Mouse (Mus musculus): ENCODE measurements around the gene Arpp21.

Arpp21 gene

GRCm38 (mm10) chr9:112176317-112176716 is 59.4 kb downstream of the Arpp21 start:
- no peak for DNase-seq

DNA sequence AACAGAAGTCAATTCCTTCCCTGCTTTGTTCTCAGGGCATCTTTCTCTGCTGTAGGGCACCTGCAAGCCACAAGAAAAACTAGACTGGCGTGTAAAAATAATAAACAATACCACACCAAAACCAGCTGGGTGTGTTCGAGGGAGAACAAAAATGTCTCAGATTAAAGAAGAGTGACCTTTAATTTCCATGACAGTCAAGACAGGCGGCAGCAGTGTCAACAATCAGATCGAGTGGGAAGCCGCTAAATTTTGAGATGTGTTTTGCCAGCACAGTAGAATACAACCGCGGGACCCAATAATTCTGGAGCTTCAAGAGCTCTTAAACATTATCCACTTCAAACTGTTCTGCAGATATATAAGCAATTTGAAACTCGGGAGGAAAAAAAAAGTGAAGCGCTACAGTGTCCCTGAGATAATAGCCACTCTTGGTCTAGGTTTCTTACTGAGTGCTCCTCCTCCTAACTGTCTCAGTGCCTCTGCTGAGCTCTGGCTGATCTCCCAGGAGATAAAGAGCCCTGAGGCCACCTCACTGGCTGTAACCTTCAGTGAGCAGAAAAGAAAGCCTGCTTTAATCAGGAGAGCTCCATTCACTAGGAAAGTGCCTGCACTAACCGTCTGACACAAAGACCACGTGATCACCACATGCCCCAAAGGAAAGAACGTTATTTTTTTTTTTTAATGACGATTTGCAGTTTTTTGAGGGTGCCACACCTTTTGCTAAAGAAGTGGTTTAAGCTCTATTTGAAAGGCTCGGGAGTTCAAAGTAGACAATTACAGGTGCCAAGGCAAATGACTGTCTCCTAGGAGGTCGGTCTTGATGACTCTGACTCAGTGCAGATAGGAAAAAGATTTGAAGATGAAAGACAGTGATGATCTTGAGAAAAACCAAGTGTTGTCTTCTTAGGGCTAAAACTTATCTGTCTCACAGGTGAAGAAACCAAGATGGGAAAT is 61.1 kb downstream of the Arpp21 start:
- peak in 1 of 2 experiments; percentile 2 for DNase-seq

DNA sequence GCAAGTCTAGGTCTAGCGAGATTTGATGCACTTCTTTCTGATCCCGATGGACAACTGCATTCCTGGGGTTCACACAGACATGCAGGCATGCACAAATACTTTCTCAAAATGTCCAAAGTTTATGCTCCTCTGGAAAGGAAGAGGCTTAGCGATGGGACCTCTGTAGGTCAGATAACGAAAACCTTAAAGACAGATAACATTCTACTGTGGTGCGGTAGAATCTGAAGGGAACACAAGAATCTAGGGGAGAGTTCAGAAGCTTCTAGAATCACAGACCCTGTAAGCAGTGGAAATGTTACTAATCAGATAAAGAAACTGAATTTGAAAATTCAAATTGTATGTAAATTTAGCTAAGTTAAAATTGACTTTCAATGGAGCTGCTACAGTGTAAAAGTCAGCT is 62.0 kb downstream of the Arpp21 start:
- DNase-seq = no peak

DNA sequence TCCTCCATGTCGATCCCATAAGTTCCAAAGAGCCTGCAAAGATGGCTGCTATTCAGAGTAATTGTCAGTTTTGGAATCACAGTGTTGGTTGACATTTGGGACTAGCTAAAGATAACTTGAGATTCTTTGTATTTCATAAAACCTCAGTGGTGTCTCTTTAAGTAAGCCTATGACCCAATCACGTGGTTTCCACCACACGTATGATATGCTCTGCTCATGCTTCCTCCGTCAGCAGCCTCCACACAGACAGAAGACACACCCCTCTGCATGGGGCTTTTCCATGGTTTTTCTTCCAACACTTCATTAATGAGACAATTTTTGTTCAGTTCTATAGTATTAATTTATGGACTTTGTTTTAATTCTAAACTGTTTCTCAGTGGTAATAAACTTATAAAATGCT is 71.1 kb downstream of the Arpp21 start:
- no peak for DNase-seq

DNA sequence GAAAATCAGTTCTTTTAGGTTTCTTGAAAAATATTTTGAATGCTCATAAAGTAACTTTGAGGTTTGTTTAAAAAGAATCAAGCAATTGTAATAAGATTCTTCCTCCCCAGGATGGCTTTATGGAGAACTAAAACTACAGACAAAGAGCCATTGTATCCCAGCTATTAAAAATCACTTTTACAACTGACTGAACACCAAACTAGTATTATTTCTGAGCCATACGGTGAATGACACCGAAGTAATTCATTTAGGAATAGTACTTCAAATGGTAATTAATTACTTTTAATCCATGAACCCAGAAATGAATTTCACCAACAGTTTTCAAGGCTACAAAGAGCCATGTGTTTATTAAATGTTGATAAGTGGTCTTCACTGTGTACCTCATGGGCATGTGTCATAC is 74.8 kb downstream of the Arpp21 start:
- no peak for DNase-seq

DNA sequence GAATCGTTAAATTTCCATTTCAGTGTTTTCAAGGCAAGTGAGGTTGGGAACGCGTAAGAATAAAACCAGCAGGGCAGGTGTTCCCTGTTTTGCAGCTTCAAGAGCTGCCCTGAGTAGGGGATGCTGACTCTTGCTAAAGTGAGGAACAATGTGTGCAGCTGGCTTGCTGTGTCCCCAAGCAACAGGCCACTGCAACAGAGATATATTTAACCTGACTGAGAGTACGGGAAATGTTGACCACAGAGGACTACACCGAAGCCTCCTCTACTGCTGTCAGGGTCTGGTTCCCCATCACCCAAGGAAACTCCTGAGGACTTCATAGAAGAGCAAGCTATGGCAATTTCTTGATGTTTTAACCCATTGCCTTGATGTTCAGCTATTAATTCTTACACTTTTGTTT is 81.8 kb downstream of the Arpp21 start:
- DNase-seq = no peak

- DNase-seq = no peak
Measured at GRCm38 (mm10) chr9:112152762-112153161, 83.0 kb downstream of the Arpp21 start.

DNA sequence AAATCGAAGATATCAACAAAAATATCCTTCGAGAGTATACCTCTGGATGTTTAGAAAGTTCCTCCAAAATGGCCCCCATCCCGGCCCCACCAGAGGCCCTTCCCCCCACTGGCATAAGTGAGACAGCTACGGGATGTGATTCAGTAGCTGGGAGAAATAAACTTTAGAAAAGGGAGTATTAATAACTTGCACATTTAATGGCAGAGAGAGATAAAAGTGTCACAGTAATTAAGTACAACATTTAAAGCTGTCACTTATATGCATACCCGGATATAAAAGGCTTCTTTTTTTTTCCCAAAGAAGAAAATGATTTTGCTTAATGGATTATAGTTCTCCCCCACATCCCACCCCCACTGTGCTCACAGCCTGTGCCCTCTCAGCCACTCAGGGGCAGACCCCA is 84.6 kb downstream of the Arpp21 start:
- DNase-seq = no peak

DNA sequence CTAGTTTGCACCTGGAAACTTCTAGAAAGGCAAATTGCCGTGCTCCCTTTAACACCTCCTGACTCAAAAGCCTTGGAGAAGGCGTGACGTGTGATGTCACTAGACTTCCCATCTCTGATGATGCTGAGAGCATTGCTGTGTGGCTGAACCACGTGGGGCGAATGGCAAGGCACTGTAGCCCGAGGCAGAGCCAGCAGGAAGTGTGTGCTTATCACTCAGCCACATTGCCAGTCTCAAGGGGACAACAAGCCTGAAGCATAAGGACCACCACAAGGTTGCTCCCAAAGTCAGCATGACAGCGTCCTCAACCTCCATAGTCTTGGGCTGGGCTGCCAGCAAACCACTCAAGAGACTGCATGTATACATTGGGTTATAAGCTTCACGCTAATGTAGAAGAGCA is 95.1 kb downstream of the Arpp21 start:
- no peak for DNase-seq

DNA sequence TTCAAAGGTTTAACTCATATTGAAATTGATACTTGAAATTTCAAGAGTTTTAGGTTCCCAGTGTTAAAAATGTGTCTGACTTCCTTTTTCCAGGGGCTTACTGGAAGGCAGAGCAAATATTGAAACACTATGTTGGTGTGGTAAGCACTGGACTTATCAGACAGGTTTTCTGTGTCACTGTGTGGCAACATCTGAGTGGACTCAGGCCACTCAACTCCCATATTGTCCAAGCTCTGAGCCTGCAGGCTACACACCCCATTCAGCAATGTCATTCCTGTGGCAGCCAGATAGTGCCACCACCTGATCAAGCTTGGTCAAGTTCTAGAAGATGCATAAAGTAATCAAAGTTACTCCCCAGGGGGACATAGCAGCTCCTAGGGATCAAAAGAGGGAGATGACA is 97.9 kb downstream of the Arpp21 start:
- no peak for DNase-seq

DNA sequence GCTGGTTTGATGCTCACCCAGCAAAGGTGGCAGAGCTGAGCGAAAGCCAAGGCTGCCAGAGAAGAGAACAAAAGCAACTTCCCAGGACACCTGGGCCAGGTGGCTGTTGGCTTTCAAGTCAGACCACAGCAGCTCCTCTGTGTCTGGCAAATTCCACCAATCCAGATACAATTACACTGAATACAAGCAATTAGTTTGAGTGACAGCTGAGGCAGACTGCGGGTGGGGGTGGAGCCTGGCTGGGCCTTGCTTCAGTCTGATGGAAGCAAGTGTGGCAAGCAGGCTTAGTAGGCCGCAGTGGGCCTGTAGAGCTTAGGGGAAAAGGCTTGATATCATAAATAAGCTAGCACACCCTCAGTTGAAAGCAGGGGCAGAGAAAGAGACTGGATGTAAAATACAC is 104.9 kb downstream of the Arpp21 start:
- no peak for DNase-seq

- no peak for DNase-seq
Measured at GRCm38 (mm10) chr9:112124667-112125066, 111.1 kb downstream of the Arpp21 start.

- DNase-seq = no peak
Measured at GRCm38 (mm10) chr9:112124184-112124583, 111.6 kb downstream of the Arpp21 start.

DNA sequence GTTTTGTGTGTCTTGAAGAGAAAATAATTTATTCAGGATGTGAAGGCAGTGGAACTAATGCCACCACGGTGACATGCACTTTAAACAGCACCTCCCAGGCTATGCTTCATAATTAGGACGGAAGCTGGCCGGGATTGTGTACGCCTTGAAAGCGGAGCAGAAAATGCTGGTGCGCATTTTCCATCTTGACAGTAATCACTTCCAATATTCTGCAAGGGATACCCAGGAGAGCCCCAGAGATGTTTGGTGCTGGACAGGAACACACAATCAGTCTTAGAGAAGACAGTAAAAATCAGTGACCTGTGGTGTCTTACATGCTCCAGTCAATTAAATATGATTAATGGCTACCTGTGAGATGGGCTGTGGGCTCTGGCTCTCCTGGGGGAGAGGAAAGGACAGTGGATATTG is 112.3 kb downstream of the Arpp21 start:
- DNase-seq = no peak

DNA sequence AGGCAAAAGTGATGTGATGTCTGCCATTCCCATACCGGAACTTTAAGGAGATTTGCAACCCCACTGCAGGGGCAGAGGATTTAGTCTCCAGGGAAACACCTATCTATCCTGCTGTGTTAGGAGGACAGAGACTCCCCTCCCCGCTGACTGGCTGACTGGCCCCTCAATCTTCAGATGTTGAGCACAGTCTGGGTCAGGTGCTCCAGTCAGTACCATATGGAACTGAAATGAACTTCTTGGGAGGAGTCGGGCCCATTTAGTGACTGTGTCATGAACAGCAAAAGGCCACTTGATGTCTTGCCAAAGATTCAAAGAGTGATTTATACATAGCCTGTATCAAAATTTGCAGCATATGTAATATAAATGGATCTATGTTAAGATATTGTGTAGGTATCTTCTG is 116.2 kb downstream of the Arpp21 start:
- no peak for DNase-seq

DNA sequence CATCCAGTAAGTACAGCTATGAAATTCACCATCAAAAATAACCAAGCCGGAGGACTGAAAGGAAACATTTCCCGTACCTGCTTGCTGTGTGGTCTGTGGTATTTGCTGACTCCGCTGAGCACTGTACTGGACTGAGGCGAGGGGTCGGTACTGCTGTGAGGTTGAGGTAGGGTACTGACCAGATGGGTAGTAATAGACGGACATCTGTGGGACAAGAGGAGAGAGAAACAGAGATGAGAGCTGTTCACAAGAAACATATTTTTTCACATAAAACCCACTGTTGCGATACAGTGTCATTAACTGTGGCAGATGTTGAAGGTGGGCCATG is 116.7 kb downstream of the Arpp21 start:
- no peak for DNase-seq

DNA sequence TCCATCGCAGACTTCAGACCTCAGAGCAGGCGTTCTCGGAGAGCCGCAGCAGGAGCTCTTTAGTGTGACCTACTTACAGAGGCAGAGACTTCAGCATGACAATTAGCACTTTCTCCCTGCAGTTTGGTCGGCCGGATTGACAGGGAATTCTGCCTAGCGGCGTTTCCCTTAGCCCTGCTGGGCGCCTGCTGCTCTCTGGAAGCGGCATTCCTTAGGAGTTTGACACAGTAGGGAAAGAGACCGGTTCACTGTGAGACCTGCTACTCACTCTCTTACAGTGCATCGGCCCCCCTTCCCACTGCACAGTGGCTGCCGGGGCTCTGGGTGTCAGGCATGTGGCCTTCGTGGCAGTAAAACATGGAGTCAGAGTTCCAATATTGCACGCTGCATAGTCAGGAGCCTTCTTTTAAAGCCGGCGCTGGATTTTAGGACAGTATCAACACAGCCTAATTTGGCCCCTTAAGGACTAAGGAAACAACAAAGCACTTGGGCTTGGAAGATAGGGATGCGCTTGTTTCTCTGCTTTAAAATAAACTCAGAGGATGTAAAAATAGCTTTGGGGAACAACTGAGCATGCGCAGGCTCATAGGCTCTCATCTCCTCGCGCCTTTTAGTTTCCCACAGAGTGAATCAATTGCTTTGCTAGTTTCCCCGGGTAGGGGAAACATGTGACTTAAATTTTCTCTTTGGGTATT is 117.2 kb downstream of the Arpp21 start:
- DNase-seq = no peak

- DNase-seq = no peak
Measured at GRCm38 (mm10) chr9:112117632-112118410, 117.9 kb downstream of the Arpp21 start.

DNA sequence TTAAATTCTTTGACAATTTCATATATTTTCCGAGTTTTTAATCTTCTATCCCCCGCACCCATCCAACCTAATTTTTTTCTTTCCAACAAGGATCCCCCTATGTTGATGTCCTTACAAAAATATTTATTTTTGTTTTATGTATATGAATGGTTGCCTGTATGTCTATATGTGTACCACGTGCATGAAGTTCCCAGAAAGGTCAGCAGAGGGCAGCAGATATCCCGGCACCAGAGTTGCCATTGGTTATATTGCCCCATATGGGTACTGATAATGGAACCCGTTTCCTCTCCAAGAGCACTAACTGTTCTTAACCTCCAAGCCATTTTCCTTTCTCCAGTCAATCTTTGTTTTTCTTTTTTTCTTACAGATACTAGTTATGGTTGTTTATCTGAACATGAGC is 124.1 kb downstream of the Arpp21 start:
- no peak for DNase-seq

GRCm38 (mm10) chr9:112102852-112103192 is 132.9 kb downstream of the Arpp21 start:
- no peak for DNase-seq

- no peak for DNase-seq
Measured at GRCm38 (mm10) chr9:112102155-112102851, 133.4 kb downstream of the Arpp21 start.

- DNase-seq = no peak
Measured at GRCm38 (mm10) chr9:112100841-112101595, 134.7 kb downstream of the Arpp21 start.

Data from kidney, adult 8-10 months (tissue).